Mouse (Mus musculus) cerebellum, adult (tissue): ENCODE data around the gene Pkdcc.

Experiments
- ATAC-seq: cut with Nextera tagmentation; 2 replicates; pipeline ENCODE4 v1.9.2; 2017; ENCODE audit warnings: mild to moderate bottlenecking, moderate library complexity, mixed read lengths; ENCODE audit not compliant: insufficient number of reproducible peaks, low FRiP score, low TSS enrichment

Gene Pkdcc

GRCm38 (mm10) chr17:83238123-83239058, 23.3 kb downstream of the Pkdcc start:
- no peak for ATAC-seq

GRCm38 (mm10) chr17:83244502-83244901, 29.4 kb downstream of the Pkdcc start:
- ATAC-seq, result no peak

GRCm38 (mm10) chr17:83245460-83245859, 30.4 kb downstream of the Pkdcc start:
- ATAC-seq, result no peak

DNA sequence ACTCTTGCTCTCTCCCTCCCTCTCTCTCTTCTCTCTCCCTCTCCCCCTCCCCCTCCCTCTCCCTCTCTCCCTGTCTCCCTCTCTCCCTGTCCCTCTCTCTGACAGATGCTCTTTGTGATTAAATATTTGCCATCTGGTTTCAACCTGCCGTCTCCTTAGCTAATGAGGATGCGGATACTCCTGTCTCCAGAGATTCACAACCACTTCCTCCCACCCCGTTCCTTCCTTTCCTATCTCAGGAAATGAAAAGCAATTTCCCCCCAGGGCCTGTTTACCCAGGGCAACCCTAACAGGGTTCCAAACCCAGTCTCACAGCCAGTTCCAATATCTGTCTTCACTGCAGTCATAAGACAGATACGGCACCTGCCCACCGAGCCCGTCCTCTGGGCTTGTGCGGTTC, 31.0 kb downstream of the Pkdcc start:
- no peak for ATAC-seq

DNA sequence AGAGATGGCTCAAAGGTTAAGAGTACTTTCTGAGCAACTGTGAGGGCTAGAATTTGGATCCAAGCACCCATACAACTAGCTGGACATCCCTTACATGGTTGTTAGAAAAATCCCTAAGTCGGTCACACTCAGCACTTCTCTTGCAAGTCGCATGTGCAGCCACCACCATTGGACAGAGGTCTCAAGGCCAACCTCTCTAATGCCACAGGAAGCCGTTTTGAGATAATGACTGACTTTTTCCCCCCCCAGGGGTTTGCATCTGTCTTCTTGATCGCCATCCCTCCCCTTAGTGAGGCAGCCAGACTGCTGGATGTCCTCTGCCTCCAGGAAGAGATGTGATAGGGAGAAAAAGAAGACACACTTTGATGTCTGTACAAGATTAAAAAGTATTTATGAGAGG, 32.1 kb downstream of the Pkdcc start:
- no peak for ATAC-seq

DNA sequence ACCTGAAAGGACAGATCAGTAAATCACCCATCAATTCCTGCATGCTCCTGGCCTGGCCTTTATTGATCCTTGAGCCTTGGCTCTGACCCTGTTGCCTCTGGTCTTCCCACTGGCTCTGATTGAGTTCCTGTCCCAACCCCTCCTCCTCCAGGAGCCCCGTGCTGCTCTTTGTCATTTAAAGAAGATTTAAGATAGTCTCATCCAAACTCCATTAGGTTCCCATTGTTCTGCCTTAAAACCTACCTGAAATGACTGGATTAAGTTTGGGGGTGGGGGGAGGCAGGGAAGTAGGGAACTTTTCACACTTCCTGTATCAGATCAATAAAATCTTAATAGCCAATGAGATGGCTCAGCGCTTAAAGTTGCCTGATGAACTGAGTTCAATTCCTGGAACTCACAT, 33.4 kb downstream of the Pkdcc start:
- ATAC-seq, result no peak

- ATAC-seq, result no peak
Measured at GRCm38 (mm10) chr17:83250903-83251526, 35.9 kb downstream of the Pkdcc start.

DNA sequence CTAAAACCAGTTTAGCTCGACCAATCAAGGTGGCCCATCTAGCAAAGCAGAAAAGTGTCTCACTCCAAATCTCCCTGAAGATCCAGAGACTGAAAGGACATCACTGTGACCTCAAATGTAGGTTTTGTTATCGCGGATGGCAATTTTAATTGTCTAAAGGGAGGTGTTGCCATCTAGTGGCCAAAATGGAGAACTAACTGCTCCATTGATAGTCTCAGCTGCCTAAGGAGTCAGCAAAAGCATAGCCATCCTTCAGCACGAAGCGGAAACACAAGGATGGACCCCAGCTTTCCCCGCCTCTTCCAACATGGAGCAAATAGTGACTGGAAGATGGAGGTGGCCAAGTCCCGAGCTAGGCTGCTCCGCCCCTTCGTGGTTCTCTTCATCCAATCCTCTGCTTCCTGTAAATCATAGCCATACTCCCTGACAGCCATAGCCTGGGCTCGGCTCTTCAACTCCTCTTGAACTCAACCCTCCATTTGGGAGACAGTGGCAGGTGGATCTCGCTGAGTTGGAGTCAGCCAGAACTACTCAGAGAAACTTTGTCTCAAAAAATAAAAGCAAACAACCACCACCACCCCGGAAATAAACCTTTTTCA, 38.1 kb downstream of the Pkdcc start:
- ATAC-seq, result peak; percentile 61

DNA sequence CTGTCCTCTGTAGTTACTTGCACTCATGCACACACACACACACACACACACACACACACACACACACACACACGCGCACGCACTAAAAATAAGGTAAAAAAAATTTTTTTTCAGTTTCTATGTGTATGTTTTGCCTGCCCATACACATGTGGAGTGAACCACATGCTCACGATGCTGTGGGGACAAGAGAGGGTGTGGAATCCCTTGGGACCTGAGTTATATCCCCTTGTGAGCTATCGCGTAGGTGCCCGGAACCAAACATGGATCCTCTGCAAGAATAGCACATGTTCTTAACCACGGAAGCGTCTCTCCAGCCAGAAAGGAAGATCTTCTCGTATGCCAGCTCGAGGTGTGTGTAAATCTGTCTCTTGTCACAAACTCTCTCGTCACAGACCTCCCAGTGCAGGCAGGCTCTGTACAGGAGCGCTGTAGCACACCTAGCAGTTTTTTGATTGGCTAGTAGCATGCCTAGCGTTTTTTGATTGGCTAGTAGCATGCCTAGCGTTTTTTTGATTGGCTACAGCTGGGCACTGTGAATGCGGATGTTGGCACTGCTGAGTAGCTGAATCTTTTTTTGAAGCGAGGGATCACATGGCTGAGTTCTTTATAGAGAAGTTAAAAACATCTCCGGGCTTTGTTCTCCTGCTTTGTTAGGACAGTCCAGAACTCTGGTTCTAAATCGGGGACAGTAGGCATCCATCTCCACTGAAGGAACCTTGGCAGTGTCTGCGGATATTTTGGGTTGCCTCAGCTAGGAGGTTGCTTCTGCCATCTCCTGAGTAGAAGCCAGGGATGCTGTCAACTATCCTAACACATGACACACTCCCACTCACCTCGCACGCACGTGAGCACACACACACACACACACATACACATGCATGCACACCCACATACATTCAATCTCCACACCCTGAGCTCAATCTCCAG, 52.4 kb downstream of the Pkdcc start:
- ATAC-seq, result peak; percentile 94

- no peak for ATAC-seq
Measured at GRCm38 (mm10) chr17:83271509-83271908, 56.4 kb downstream of the Pkdcc start.

GRCm38 (mm10) chr17:83272641-83273040, 57.5 kb downstream of the Pkdcc start:
- ATAC-seq, result no peak

GRCm38 (mm10) chr17:83273636-83274035, 58.5 kb downstream of the Pkdcc start:
- no peak for ATAC-seq

DNA sequence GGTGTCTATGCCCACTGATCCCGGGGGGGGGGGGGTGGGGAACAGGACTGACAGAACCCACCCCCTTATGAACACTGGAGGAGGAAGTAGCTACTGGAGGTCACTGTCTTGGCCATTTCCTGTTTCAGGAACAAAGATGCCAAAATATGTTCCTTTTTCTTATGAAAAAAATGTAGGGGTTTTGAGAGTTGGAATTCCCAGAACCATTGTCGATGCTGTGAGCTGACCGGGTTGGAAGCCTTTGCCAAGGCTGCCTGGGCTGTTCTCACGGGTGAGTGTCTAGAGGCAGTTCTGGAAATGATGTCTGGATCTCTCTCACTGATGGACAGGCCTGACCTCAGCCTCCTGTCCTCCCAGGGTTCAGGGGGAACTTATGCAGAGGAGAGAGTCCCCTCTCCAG, 59.0 kb downstream of the Pkdcc start:
- ATAC-seq, result no peak
